Mouse (Mus musculus) cerebral cortex, adult 2 months (tissue): ENCODE data around the gene Tacc2.

Experiments used
- WGBS: fragments of 180-500 bp; shearing (Covaris S2); methylation state at CpG from one replicate; pipeline ENCODE4 v1.1.7; 2018; 5-methylcytosine and 5-hydroxymethylcytosine counted together

The Tacc2 gene

DNA sequence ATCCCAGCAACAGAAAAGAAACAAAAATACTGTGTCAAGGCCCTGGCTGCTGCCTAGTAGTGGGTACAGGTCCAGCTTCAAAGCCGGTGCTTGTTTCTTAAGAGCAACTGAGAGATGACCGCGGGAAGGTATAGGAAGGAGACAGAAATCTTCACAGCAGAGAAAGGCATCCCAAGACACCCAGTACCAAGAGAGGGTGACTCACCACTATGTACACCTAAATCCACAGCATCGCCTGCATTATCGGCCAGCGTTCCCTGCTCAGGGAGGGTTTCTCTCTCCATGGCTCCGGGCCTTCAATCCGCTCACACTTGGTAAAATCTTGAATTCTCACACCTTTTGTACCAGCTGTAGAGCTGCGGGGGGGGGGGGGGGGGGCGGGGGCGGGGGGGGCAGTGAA, 4.4 kb upstream of the Tacc2 start, which contains the start of gene Nsmce4a:
Nsmce4a (minus strand) TSS at position 298 of the 400 bp plus-strand sequence.
- 57% methylated on average over 11 of the region's 11 CpGs for WGBS

DNA sequence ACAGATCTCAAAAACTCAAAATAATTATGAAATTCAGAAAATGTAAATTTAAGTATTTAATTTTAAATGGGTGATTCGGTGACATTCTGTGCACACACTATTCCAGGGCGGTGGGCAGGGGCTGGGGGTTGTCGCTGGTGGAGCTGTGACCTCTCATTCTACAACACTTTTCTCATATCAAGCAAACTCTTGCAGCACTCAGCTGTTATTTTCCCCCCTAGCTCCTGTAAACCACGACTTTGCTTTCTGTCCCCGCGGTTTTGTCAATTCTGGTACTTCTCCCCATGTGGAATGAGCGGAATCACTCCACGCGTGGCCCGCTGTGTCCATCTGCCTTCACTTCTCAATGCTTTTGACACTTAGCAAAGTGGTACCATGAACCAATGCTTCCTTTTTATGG, 3.5 kb upstream of the Tacc2 start:
- 90% methylated on average over 10 of the region's 10 CpGs for WGBS

GRCm38 (mm10) chr7:130574211-130574991, 2.8 kb upstream of the Tacc2 start:
- 34% methylated on average over 13 of the region's 13 CpGs for WGBS

- 12% methylated on average over 10 of the region's 10 CpGs for WGBS
These were observed 257 bp upstream of the Tacc2 start for GRCm38 (mm10) chr7:130576981-130577380.

DNA sequence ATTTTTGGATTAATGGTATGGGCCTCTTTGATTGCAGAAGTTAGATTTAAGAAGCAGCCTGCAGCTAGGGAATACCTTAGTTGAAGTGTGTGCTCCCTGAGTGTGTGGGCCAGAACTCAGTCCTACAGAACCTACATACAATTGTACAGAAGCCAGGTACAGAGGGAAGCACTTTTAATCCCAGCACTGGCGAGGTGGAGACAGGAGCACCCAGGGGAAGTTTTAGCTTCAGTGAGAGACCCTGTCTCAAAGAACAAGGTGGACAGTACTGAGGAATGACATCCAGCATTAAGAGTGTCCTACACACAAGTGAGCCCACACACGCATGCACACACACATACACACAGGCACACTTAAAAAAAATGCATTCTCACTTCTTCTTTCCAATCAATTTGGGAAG, 828 bp downstream of the Tacc2 start:
- WGBS: 95% methylated on average over 2 of the region's 2 CpGs

DNA sequence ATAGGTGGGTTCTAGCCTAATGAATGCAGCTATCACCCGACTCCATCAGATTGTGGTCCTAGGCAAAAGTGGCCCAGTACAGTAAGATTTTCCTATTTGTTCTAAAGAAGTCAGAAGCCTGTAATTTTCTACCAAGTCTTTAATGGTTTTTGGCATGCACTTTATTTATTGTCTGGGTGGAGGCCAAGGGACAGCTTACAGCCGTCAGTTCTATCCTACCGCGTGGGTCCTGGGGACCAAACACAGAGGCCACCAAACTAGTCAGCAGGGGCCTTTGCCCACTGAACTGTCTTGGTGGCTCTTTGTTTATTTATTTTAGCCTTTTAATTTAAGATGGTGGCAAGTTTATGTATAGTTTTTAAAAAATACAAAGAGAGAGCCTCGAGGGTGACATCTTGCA, 1.4 kb downstream of the Tacc2 start:
- 83% methylated on average over 5 of the region's 5 CpGs for WGBS

DNA sequence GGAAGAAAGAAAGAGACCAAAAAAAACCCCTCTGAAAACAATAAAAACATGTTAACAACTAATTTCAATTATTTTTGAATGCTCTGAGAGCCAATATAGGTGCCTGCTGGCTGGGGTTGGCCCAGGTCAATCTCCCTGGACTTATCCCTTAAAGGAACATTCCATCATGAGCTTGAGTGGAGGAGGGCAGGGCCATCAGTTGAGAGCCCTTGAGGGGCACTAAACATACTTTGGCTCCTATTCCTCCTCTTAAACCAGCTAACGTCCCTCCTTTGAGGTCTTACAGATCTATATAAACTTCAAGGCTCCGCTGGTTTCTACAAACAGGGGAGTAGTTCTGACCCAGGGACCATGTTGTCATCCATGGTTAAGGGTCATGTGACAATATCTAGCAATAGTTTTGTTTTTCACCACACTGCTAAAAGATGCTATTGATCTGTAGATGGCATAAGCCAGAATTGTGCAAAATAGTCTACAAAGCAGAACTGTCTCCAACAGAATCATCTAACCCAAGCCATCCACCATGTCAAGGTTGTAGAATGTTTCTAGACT, 9.4 kb downstream of the Tacc2 start:
- WGBS: 88% methylated on average over 2 of the region's 2 CpGs

DNA sequence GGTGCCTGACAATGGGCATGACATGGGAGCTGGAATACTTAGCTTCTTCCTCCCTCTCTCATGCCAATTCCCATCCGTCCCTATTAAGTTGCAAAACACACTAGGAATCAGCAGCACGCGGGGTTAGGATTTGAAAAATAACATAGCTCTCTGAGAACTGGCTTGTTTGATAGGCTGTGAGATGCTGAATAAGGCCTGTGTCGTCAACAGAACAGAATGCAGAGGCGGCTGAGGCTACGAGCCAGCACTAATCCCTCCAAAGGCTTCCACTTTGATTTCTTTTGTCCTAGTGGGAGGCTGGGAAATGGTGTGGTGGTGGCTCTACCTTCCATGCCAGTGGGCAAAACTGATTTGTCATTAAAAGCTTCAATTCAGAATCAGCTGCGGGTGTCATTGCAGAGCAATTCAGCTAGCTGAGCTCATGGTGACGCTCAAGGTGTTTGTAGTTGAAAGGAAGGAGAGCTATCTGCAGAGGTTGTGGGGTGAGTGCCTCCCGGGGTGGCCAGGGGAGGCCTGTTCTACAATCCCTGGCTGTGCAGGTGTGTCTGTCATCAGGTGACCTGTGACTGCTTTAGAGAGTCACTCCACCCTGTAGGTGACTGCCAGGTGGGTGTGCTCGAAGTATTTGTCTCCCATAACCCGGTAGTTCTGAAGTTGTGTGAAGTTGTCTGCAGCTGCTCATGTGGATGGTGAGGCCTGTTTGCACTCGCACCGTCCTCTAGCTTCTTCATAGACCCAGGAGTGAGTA, 13.0 kb downstream of the Tacc2 start:
- 57% methylated on average over 13 of the region's 13 CpGs for WGBS

DNA sequence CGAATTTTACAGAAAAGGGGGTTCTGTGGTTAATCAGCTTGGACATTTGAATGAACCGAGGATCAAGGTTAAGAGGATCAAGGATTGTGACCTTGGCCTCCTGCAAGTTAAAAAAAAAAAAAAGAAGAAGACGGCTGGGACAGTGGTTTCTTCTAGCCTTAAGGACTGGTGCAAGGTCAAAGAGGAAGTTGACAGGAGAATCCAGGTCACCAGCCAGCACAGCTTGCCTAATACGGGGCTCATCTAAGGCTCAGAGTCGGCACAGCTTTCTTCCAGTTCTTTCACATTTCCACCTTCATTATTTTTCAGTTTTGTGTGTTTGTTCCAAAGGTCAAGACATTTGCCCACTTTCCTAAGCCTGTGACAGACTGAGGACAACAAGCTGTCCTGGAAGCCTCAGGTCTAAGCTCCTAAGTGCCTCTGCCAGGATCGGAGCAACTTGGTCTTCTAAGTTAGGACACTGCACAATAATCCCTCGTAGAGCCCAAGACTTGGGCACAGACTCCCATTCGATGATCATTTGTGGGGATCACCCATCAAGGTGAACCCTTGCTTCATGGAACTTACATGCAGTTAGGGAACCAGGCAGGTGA, 13.7 kb downstream of the Tacc2 start:
- 73% methylated on average over 8 of the region's 8 CpGs for WGBS

- WGBS: no CpG with 5 or more reads among the region's 11 CpGs
These were observed 15.7 kb downstream of the Tacc2 start for GRCm38 (mm10) chr7:130592975-130593374.

- WGBS: 52% methylated on average over 8 of the region's 11 CpGs
These were observed 16.4 kb downstream of the Tacc2 start for GRCm38 (mm10) chr7:130593375-130594239.

DNA sequence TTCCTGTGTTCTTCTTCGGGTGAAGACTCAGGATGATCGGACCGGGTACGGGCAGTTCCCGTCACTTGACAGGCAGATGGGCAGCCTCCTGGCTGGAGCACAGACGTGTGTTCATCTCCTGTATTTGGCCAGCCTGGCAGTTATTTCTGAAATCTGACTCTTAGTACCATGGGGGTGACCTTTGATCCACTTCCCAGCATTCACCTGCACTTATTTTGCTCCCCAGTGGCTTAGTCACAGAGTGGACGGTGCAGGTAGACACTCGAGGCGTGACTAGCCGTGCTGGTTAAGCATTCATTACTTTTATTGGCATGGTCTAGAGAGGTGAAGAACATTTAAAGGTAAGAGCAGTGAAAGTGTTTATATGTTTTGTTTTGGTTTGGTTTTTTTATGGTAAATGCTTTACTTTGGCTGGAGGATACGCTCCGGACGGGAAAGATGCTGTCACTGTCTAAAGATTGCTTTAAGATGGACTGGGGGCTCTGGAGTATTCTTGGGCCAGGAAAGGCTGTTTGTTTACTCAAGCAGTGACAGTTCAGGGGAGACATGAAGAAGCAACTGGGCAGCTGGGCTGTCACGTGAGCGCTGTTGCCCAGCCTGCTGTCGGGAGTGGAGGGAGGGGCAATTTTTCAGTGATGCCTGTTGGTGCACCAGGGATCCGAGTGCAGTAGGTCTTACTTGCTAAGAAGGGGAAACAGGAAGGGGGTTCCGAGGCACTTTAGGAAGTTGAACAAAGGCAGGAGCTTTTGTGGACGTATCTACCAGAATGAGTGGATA, 19.0 kb downstream of the Tacc2 start:
- 76% methylated on average over 9 of the region's 19 CpGs for WGBS

GRCm38 (mm10) chr7:130597546-130597945, 20.3 kb downstream of the Tacc2 start:
- 76% methylated on average over 6 of the region's 6 CpGs for WGBS

DNA sequence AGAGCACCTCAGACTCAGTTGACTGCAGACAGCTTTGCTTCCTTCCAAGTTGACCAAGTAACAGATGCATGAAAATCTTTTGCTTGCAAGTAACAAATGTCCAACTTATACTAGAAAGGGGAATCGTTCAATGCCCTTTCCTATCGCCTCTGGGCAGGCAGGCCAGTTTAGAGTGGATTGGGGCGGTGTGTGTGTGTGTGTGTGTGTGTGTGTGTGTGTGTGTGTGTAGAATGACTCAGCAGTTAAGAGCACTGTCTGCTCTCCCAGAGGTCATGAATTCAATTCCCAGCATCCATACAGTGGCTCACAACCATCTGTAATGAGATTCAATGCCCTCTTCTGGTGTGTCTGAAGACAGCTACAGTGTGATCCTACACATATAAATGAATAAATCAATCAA, 22.8 kb downstream of the Tacc2 start:
- WGBS: 83% methylated on average over 3 of the region's 3 CpGs

DNA sequence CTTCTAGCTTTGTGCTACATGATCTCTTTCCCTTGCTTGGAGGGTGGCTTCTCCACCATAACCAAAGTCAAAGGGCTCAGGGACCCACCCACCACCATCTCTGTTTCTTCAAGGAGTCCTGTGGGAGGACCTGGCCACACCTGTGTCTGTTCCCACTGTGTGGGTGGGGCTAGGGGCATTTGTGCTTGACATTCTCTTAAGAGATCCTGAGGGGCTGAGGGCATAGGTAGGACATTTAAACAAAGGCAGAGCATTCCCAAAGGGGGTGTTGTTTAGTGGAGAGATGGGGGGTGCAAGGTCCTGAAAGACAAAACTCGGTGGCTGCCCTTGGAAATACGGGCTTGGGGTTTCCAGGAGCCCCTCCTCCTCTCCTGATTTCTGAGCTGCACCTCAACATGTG, 23.3 kb downstream of the Tacc2 start:
- WGBS: 86% methylated on average over 2 of the region's 2 CpGs

DNA sequence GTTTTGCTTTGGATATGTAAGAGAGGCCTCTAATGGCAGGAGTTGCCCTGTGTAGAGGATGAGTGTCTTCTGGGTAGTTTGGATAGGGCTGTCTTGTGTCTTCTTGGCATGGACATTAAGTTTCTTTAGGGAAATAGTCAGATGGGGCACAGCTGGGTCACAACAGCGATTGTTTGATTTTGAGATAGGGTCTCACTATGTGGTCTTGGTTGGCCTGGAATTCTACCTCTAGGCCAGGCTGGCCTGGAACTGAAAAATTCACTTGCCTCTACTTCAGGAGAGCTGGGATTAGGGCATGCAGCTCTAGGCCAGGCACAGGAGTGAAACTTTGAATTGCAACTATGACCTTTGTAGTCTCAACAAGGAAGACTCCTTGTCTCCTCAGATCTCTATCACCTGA, 25.6 kb downstream of the Tacc2 start:
- WGBS: 100% methylated on average over 1 of the region's 1 CpGs

- 57% methylated on average over 5 of the region's 5 CpGs for WGBS
These were observed 26.3 kb downstream of the Tacc2 start for GRCm38 (mm10) chr7:130603556-130603955.

DNA sequence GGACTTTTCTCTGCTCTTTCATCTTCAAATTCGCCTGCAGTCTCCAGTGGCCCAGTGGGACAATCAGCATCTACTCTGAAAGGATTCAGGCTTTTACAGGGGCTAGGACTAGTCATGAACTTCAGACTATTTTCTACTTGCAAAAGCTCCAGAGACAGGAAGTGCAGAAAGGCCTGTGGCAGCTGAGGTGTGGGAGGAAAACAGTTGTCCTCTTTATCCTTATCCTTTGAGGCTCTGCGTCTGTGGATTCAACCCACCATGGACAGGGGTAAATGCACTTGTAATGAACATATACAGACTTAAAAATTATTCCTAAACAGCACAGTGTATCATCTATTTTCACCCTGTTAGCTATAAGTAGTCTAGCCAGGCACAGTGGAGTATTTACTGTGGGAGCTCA, 27.2 kb downstream of the Tacc2 start:
- 63% methylated on average over 2 of the region's 2 CpGs for WGBS

DNA sequence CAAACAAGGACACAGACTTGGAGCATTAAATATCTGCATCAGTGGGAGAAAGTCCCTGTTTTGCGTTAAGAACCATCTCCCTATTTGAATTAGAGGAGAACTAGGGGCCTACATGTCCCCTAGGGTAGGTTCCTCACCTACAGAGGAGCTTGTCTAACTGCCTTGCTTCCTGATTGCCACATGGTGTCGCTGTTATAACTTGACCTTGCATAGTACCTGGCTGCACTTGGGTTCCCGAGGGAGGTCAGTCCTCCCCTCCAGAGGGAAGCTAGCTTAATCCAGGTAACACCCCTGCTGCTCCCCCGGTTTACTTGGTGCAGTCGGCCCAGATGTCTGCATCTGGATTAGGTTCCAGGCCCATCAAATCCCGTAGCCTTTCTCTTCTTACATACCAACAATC, 27.9 kb downstream of the Tacc2 start:
- 43% methylated on average over 6 of the region's 6 CpGs for WGBS

GRCm38 (mm10) chr7:130606958-130607357, 29.7 kb downstream of the Tacc2 start:
- 97% methylated on average over 4 of the region's 4 CpGs for WGBS

- 73% methylated on average over 4 of the region's 4 CpGs for WGBS
These were observed 36.7 kb downstream of the Tacc2 start for GRCm38 (mm10) chr7:130613973-130614372.
